Mouse (Mus musculus) midbrain, embryonic 16.5 days (tissue): ENCODE measurements at regions not wholly inside any gene's neighbourhood (a gene's known extent, or its start where the extent isn't known, plus 50 kb on each side); places are given as distances from the start of the nearest gene placed in this dataset.

Experiments
- ATAC-seq: fragments of 200-750 bp; cut with Nextera tagmentation; 2 replicates; pipeline ENCODE4 v1.8.0; 2017; ENCODE audit warnings: moderate TSS enrichment
- H3K27ac ChIP-seq: fragments of 300-500 bp; sonication (generic); 2 replicates; pipeline ENCODE4 v1.5.1; 2014; ENCODE audit warnings: mild to moderate bottlenecking, low read length, mixed read lengths
- H3K27me3 ChIP-seq: fragments of 300-500 bp; sonication (generic); 2 replicates; pipeline ENCODE4 v1.6.1; 2014; ENCODE audit warnings: low read depth, low read length, mixed read lengths; ENCODE audit not compliant: control insufficient read depth, insufficient read depth
- H3K36me3 ChIP-seq: fragments of 300-500 bp; sonication (generic); 2 replicates; pipeline ENCODE4 v1.6.1; 2014; ENCODE audit warnings: mild to moderate bottlenecking, low read length, moderate library complexity, mixed read lengths; ENCODE audit not compliant: control insufficient read depth, insufficient read depth
- H3K4me1 ChIP-seq: fragments of 300-500 bp; sonication (generic); 2 replicates; pipeline ENCODE4 v1.6.1; 2014; ENCODE audit warnings: mild to moderate bottlenecking, low read length, mixed read lengths; ENCODE audit not compliant: control insufficient read depth, insufficient read depth
- H3K4me2 ChIP-seq: fragments of 300-500 bp; sonication (generic); 2 replicates; pipeline ENCODE4 v1.6.1; 2014; ENCODE audit warnings: mild to moderate bottlenecking, low read length, mixed read lengths
- H3K4me3 ChIP-seq: fragments of 300-500 bp; sonication (generic); 2 replicates; pipeline ENCODE4 v1.5.1; 2014; ENCODE audit warnings: low read depth, mild to moderate bottlenecking, low read length, moderate library complexity, mixed read lengths
- H3K9ac ChIP-seq: fragments of 300-500 bp; sonication (generic); 2 replicates; pipeline ENCODE4 v1.6.1; 2014; ENCODE audit warnings: low read depth, low read length, mixed read lengths
- H3K9me3 ChIP-seq: fragments of 300-500 bp; sonication (generic); replicated peaks from 2 replicates; pipeline ENCODE4 v1.6.1; 2014; ENCODE audit warnings: mild to moderate bottlenecking, low read length, mixed read lengths; ENCODE audit not compliant: control insufficient read depth, poor library complexity, severe bottlenecking
- WGBS: fragments of 180-500 bp; shearing (Covaris S2); extraction: QIAGEN DNeasy Blood & Tissue Kit; methylation state at CpG from one replicate; pipeline ENCODE4 v1.1.7; 2014; 5-methylcytosine and 5-hydroxymethylcytosine counted together

DNA sequence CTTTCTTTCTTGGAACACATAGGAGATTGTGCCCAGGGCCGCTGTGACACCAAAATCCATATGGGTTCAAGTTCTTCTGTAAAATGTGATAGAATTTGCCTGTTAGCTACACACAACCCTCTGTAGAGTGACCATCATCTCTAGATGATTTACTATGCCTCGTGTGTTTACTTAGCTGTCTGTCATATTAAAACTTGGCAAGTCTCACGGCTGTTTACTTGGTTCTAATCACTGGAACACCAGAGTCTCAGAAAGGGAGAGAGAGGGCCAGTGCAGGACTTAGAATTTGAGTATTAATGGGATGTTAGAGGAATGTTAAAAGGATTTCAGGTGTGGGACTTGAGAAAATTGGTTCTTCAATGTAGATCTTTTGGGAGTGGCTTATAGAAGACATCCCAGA, 248.6 kb upstream of the Gm5148 start:
- Histone ChIP-seq H3K9ac (no peak overlapping the region), H3K4me3 (no peak overlapping the region), H3K9me3 (no peaks in the 10 kb centered on the region), H3K4me1 (peaks cover 2% of the 10 kb centered on the region; the same call in 1 of the 2 replicates), H3K27me3 (no peaks in the 10 kb centered on the region), H3K4me2 (no peak overlapping the region), H3K36me3 (no peaks in the 10 kb centered on the region), H3K27ac (no peak overlapping the region)
- 84% methylated on average over 3 of the region's 3 CpGs for WGBS
- no peak for ATAC-seq

GRCm38 (mm10) chr3:37971240-37971639, 246.9 kb upstream of the Gm5148 start:
- Histone ChIP-seq H3K4me2 (no peak overlapping the region), H3K9ac (no peak overlapping the region), H3K27ac (no peak overlapping the region), H3K4me3 (no peak overlapping the region), H3K27me3 (no peaks in the 10 kb centered on the region), H3K36me3 (no peaks in the 10 kb centered on the region), H3K9me3 (no peaks in the 10 kb centered on the region), H3K4me1 (peaks cover 2% of the 10 kb centered on the region; the same call in 1 of the 2 replicates)
- no peak for ATAC-seq
- WGBS = 72% methylated on average over 2 of the region's 2 CpGs

DNA sequence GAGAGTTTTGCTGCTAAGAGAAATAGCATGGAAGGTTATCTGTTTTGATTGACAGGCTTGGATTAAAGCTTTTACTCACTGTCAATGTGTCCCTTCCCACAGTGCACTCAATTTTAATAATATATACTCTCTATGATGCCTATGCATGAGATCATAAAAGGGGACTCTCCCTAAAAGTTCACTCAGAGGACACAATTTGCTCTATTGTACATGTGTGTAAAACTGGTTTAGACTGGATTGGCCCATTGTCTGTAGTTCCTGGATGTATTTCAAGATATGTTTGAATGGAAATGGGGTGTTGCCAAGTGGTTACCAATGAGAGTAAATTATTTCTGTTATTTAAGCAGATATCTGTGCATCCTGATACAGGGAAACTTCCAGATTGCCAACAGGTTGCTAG, 244.4 kb upstream of the Gm5148 start:
- no peaks in the 10 kb centered on the region; the same call in 1 of the 2 replicates for H3K27me3 ChIP-seq
- no peak overlapping the region for H3K4me3 ChIP-seq
- H3K4me2 ChIP-seq = no peak overlapping the region
- no peaks in the 10 kb centered on the region for H3K36me3 ChIP-seq
- H3K9me3 ChIP-seq = no peaks in the 10 kb centered on the region
- no peak overlapping the region for H3K9ac ChIP-seq
- H3K4me1 ChIP-seq = no peaks in the 10 kb centered on the region; the same call in 1 of the 2 replicates
- no peak for ATAC-seq
- no peak overlapping the region for H3K27ac ChIP-seq

DNA sequence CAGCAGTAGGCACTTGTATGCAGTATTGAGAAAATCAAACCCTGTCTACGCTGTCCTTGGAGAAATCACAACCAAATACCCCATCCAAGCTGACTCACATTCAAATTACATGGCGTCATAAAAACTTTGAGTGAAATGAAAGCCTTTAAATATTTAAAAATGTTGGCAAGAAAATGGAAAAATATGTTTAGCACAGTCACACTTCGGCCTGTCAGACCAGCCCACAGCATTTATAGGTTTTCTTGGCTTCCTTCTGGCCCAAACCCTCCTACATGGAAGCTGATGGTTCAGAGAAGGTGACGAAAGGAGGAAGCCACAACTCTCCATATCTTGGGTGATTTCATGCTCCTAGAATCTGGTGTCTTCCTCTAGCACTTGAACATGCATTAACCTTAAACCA, 240.9 kb upstream of the Gm5148 start:
- Histone ChIP-seq H3K4me2 (no peak overlapping the region), H3K36me3 (no peaks in the 10 kb centered on the region), H3K27me3 (no peaks in the 10 kb centered on the region; the same call in 1 of the 2 replicates), H3K27ac (no peak overlapping the region), H3K9ac (no peak overlapping the region), H3K4me1 (no peaks in the 10 kb centered on the region; the same call in 1 of the 2 replicates), H3K4me3 (no peak overlapping the region), H3K9me3 (no peaks in the 10 kb centered on the region)
- no peak for ATAC-seq
- 94% methylated on average over 4 of the region's 4 CpGs for WGBS

- Histone ChIP-seq H3K9ac (no peak overlapping the region), H3K36me3 (no peaks in the 10 kb centered on the region), H3K4me2 (no peak overlapping the region), H3K27ac (no peak overlapping the region), H3K9me3 (no peaks in the 10 kb centered on the region), H3K4me3 (no peak overlapping the region), H3K27me3 (no peaks in the 10 kb centered on the region; the same call in 1 of the 2 replicates), H3K4me1 (no peaks in the 10 kb centered on the region; the same call in 1 of the 2 replicates)
- 84% methylated on average over 5 of the region's 5 CpGs for WGBS
- ATAC-seq = no peak
These were observed 239.8 kb upstream of the Gm5148 start for GRCm38 (mm10) chr3:37964083-37964482.

GRCm38 (mm10) chr3:37962811-37963210, 238.5 kb upstream of the Gm5148 start:
- H3K9ac ChIP-seq = no peak overlapping the region
- H3K27me3 ChIP-seq = no peaks in the 10 kb centered on the region; the same call in 1 of the 2 replicates
- H3K27ac ChIP-seq = no peak overlapping the region
- no peak overlapping the region for H3K4me2 ChIP-seq
- H3K4me3 ChIP-seq = no peak overlapping the region
- H3K36me3 ChIP-seq = no peaks in the 10 kb centered on the region
- 72% methylated on average over 8 of the region's 8 CpGs for WGBS
- H3K9me3 ChIP-seq = no peaks in the 10 kb centered on the region
- H3K4me1 ChIP-seq = no peaks in the 10 kb centered on the region
- peak; percentile 82 for ATAC-seq

DNA sequence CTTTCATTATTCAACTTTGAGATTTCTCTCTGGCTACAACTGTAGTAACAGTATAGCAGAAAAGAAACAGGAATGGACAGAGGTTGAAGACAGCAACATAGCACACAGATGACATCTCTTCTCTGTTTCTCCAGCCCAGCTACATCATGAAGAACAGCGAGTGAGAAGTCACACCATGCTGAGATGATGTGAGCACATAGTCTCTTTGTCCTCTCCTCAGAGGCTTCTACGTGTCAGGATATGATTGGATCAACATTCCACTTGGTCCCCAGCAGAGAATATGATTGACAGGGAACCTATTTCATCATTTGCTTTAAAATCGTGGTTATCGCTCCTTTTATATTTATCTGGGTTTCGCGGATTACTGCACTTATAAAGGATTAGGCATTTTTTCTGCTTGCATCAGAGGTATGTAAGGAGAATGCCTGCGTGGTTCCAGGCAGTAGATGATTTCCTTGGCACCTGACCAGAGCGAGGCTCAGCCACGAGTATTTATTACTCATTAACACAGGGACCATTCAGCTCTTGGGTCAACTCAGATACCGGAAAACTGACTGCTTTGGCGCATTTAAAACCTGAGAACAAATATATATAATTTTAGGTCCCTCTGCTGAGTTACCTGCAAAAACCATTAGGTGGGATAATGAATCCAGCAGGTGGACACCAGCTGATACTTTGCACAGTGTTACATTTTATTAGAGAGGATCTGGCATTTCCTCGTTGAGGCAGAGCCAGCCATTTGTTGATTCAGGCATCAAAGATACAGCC, 237.9 kb upstream of the Gm5148 start:
- H3K27me3 ChIP-seq = no peaks in the 10 kb centered on the region; the same call in 1 of the 2 replicates
- no peak overlapping the region for H3K4me2 ChIP-seq
- H3K27ac ChIP-seq = no peak overlapping the region
- no peak overlapping the region for H3K9ac ChIP-seq
- no peak overlapping the region for H3K4me3 ChIP-seq
- no peaks in the 10 kb centered on the region for H3K4me1 ChIP-seq
- WGBS = 61% methylated on average over 12 of the region's 12 CpGs
- peak; percentile 58 for ATAC-seq
- H3K9me3 ChIP-seq = no peaks in the 10 kb centered on the region
- H3K36me3 ChIP-seq = no peaks in the 10 kb centered on the region

- no peak overlapping the region for H3K27ac ChIP-seq
- H3K27me3 ChIP-seq = no peaks in the 10 kb centered on the region
- no peak overlapping the region for H3K9ac ChIP-seq
- H3K4me1 ChIP-seq = no peaks in the 10 kb centered on the region
- no peak for ATAC-seq
- H3K4me2 ChIP-seq = no peak overlapping the region
- H3K4me3 ChIP-seq = no peak overlapping the region
- 0 out of 2 replicates have a peak, but pooled peaks cover 2% of the 10 kb centered on the region for H3K9me3 ChIP-seq
- no peaks in the 10 kb centered on the region for H3K36me3 ChIP-seq
- 72% methylated on average over 6 of the region's 6 CpGs for WGBS
These were observed 234.2 kb upstream of the Gm5148 start for GRCm38 (mm10) chr3:37958361-37958978.

DNA sequence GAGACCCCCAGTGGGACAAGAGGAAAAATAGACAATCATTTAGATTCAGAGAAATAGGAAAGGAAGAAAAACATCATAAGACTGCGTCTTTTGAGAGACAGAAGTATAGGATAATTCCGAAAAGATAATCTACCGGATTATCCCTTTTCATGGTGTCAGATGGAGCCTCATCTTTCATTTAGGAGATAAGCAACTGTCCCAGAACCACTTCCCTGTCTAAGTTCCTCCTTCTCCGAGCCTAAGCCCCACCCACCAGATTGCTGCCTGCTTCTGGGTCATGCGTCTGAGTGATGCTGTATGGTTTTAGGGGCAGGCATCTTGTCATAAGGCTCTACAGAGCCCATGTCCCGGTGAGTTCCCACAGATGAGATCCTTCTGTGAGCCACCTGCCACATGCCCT, 232.3 kb upstream of the Gm5148 start:
- Histone ChIP-seq H3K9me3 (0 out of 2 replicates have a peak, but pooled peaks cover 2% of the 10 kb centered on the region), H3K4me1 (no peaks in the 10 kb centered on the region), H3K4me2 (no peak overlapping the region), H3K9ac (no peak overlapping the region), H3K4me3 (no peak overlapping the region), H3K36me3 (no peaks in the 10 kb centered on the region), H3K27ac (no peak overlapping the region), H3K27me3 (no peaks in the 10 kb centered on the region)
- 91% methylated on average over 6 of the region's 6 CpGs for WGBS
- no peak for ATAC-seq
